Mouse (Mus musculus) c-Kit-positive CD71-negative TER-119-negative erythroid progenitor cells, embryonic 14.5 days (primary cell): ENCODE measurements at regions not wholly inside any gene's neighbourhood (a gene's known extent, or its start where the extent isn't known, plus 50 kb on each side); places are given as distances from the start of the nearest gene placed in this dataset.
A peak's percentile ranks its signal among the peaks of the same experiment; 100 is the strongest.

Experiments used
- DNase-seq: peaks from one replicate; pipeline ENCODE4 v3.0.0-alpha.2; 2013; ENCODE audit warnings: low read depth

DNA sequence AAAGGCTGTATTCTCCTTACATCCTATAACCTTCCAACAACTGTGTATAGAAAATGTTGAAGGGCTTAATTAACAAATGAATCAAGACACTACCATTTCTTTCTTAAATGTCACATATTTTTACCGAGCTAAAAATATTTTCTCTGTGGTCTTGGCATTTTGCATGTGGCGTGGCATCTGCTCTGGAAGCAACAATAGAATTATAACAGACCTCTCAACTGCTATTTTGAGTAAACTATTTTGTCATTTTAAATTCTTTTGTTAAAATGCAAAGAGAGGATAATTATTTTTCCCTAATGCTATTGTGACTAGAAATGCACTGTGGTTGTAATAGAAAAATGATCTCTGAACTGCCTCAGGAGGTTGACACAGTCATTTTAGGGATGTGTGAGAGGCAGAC, 187.9 kb downstream of the Spry2 start:
- no peak for DNase-seq

DNA sequence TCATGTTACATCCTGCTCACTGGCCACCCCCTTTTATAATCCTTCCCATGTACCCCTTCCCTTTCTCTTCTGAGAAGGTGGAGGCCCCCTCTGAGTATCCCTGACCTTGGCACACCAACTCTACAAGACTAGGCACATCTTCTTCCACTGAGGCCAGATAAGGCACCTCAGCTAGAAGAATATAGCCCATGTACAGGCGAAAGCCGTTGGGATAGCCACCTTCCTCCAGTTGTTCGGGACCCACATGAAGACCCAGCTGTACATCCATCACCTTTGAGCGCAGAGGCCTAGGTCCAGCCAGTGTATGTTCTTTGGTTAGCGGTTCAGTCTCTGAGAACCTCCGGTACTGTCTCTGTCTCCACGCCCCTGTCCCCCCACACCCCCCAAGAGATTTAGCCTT, 189.9 kb downstream of the Spry2 start:
- no peak for DNase-seq

DNA sequence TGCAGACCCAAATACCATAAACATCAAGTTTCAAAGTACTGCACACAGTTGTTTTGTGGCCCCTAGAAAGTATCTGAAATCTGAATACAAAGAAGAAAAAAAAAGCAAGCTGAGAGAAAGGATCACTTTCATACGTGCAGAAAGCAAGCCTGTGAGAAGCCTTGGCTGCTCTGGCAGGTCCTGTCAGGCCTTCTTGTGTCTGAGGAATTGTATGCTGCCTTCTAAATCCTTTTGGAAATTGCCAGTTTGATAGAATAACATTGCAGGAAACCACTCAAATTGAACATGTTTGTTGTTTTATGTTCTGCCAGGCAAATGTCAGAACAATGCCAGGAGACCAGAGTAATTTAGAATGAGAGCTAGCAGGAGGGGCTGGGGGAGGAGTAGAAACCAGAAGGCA, 198.0 kb downstream of the Spry2 start:
- no peak for DNase-seq

DNA sequence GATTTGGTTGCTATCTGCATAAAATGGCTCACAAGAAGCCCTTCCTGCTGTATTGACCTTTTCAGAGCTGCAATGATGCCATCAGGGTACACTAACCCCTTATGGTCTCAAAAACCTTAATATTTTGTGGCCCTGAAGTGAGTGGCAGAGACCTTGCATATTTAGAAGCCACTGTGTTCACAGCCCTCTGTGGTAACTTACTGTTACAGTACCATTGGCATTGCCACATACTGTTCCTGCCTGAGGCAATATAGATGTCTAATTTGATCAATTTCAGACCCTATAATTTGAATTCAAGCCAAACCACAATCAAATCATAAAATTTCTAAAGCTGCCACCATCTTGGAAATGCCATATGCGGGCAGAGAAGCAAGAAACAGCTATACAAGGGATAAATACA, 198.5 kb downstream of the Spry2 start:
- no peak for DNase-seq

DNA sequence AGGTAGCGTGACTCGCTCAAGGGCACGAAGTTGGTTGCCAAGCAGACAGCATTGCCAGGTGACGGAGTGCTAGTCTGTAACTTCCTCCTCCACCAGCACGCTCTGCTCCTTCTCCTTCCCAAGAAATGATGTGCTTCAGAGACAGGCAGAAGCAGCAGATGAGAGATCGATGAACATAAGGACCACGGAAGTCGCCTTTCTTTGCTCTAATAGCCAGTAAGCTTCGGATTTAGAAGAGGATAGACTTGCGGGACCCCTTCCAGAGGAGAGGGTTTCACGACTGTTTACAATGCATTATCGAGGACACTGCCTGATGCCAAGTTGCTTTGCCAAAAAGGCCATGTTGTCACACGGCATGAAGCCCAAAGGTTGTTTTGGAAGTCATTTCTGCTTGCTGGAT, 199.2 kb downstream of the Spry2 start:
- no peak for DNase-seq

DNA sequence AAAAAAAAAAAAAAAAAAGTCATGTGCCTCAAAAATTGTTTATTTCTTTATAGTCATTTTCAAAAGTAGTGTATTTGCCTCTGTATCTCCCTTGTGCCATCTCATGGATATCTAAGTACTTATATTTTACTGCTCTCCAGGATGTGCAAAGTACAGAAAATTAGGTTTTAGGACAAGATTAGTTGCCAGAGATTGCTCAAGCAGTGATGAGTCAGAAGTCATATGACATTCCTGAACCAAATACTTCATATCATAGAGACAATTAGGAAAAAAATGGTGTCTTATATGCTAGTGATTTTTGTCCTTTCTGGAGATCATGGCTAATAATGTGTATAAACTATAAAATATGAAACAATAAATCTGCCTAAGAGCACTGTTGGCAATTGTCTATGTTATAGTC, 201.7 kb downstream of the Spry2 start:
- DNase-seq: no peak

DNA sequence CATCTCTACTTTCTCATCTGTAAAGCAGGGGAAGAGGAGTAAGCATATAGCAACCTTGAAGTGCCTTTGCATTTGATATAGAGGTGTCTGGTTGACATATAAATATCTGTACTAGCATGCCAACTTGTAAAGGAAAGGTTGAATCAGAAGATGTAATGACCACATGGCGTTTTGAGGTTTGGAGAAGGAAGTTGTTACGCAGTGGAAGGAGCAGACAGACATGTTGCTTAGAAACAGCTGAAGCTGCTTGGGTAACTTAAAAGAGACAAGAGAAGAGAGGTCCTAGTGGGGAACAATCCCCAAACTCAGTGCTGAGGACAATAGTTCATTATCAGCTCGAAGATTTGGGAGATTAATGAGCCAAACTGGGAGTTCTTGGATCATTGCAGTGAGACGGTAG, 202.9 kb downstream of the Spry2 start:
- no peak for DNase-seq

DNA sequence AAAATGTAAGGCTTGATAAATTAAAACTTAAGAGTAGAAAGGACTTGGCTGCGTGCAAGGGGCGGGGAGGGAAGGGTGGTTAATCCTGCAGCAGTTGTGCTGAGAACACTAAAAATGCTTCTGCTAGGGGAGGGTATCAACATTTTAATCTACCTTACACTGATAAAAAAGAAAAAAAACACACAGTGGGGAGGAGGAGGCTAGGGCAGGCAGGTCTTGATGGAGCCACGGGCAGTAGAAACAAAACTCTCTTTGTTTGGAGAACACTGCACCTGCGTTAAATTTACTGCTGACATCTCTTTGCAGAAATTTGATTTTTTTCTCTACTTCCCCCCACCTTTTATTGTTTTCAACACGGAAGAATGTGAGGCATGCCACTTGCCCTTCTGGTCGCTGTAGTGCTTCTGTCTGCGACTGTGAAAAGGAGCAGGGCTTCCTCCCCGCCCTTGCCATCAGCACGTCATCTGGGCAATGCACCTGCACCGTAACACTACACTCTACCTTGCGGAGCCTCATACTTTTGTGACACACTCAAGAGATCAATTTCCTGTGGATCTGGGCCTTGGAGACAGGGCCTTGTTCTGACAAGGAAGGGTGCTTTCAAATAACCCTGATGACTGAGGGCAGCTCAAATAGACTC, 211.7 kb downstream of the Spry2 start:
- no peak for DNase-seq

DNA sequence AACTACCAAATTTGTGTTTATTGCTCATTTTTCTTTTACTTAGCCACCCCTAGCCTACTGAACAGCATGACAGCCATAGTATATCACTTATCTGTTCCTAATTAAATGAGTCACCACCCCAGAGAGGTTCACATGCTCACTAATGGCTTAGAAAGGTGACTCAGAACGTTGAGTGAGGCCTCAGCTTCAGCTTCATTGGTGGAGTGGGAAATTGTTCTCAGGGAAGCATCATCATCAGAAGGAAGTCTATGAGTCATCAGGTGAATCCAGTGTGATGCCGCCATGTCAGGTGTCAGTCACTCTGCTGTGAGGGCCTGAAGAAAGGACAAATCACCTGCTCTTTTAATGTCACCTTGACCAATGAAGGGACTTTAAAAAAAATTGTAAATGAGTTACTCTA, 212.3 kb downstream of the Spry2 start:
- no peak for DNase-seq

DNA sequence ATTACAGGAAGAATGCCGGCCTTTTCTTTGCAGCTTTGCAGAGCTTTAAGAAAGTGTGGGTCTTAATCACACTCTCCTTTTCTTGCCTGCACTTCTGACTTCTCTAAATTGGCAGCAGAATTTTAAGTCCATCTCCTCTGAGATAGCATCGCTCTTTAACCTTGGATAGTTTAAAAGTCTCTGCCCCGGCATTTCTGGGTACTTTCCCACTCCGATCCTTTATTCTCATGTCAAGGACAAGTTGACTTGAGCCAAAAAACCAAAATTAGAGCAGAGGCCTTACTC, 220.0 kb downstream of the Spry2 start:
- DNase-seq: no peak

DNA sequence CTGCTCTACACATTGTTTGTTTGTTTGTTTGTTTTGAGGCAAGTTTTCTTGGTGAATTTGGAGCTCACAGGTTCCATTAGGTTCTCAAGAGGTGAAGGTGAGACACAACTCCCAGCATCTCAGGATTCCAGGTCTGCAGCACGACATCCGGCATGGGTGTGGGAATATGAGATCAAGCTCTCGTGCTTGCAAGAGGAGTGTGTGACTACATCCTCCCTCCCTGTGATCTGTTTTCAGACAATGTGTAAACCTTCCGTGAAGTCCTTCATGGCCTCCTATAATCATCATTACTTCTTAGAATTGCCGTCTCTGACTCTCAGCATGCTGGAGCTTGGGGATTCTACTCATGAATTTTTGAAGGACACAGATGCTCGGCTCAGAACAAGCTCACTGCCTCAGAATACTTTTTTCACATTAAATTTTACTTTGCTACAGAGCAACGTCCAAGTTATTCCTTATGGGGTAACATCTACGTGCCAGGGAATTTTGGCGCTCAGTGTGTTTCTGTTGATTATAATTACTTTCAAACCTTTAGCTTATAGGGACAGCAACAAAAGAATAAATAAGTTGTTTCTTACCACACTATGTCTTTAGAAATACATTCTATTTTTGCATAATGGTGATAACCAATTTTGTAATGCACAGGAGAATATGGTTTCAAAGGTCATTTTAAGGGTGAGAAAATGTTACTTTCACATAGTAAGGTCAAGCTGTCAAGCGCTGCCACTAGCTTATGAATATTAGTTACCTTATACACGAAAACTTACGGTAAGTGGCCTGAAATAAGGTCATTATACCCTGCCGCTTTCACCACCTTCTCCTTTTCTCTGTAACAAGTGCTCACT, 220.6 kb downstream of the Spry2 start:
- no peak for DNase-seq

DNA sequence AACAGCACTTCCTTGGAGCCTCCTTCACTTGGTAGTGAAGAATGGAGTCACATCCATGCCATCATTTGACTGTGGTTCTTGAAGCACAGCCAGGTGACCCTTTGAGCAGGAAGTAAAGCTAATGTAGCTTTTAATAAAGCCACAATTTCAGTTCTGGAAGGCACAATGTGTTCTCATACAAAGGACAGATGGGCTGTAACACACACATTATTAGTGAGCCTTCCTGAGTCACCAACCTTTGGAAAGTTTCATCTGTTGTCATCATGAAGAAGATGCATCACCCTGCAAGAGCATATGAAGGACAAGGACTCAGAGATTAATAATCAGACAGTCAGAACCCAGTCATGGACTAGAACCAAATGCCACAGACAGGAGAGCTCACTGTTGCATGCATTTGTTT, 221.6 kb downstream of the Spry2 start:
- no peak for DNase-seq

DNA sequence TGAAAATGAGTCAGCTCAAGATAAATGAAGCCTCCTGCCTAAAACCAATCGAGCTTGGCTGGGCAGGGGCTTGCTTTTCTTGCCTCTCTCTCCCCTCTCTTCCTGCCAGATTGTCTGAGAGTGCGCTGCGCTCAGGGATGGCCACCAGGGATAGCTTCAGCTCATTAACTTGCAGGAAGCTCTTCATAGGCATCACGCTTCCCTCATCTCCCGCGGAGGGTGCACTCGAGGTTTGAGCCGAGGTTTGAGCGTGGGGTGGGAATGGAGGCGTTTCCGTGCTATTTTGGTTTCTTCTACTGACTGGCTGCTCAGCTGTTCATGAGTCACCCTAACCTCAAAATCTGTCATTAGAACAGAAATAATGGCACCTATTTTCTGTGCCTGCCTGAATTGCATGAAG, 227.7 kb downstream of the Spry2 start:
- peak; percentile 34 for DNase-seq

DNA sequence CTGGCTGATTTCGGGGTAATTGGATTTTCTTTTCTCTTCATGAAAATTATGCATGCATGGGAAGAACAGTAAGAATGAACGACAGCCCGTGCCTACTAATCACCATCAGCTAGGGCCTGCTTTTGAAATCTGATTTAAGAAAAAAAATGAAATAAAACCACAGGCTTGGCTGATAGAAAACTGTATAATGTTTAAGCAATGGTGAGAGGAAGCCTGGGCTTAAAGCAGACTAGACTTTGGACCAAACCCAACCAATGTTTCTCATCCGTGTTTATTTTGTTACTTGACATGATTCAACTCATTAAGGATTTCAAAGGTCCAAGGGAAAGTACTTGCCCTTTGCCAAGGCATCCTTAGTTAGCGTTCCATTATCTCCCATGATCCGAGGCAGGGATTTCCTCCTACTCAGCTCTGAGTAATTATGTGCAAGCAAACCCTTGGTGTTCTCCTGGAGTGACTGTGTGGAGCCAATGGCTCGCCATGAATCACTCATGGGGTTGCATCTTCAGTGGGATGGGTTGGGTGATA, 231.9 kb downstream of the Spry2 start:
- DNase-seq: no peak

DNA sequence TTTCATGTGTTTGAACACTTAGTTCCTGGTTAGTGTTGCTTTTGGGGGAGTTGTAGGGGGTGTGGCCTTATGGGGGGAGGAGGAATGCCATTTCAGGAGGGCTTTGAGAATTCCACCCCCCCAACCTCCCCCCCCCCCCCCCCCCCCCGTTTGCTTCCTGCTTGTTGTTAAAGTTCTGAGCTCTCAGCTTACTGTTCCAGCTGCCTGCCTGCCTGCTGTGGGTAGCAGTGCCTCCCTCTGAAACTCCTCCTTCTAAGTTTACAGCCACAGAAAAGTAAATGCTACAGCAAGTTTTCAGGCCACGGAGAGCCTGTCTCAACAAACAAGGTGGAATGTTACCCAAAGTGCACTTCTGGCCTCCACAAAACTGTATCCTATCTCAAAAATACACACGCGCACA, 233.1 kb downstream of the Spry2 start:
- no peak for DNase-seq

DNA sequence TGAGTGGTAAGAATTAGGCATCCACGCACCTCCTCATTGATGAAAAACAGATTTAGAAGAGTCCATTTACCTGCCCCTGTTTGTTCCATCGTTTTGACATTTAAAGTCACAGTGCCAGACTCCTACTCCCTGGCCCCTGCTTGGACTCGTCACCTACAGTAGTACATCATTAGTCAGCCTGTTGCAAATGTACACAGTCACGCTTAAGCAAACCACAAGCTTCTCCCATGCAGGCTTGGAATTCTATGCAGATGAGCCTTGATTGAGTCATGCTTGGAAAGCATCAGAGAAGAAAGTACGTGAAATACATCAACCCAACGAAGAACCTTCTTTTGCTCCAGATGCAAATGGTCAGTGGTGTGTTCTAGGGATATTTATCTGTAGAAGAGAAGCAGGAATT, 233.8 kb downstream of the Spry2 start:
- DNase-seq: no peak

DNA sequence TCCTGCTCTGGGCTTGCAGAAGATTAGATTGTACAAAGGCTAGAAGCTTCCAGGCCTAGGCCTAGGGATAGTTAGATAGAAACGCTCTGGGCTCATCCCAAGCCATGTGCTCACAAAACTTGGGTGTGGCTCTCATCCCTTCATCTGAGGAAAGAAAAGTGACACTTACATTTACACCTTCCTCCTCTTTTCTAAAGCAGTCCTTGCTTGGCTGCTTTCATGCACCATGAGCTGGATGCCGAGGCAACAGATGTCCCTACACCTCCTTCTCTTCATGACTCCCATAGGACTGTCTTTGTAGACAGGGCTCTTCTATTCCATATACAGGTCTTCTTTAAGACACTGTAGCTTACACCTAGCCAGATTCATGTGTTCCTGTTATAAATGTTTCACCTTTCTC, 238.3 kb downstream of the Spry2 start:
- DNase-seq: no peak

DNA sequence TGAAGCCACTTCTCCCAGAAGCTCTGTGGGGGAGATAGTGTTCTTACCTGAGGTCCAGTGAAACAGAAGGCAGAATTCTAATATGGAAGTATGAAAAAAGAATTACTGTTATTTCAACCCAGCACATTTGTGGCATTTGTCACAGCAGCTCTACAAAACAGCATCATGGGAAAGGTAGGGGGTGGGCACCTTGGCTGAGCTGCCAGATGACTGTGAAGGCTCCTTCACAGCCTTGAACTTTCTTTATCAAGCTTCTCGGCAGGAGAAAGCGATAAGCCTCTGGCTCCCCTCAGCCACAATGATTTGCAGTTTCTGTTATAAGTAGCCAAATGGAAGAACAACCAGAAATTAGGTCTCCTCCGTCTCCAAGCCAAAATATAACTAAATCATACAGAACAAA, 249.5 kb downstream of the Spry2 start:
- DNase-seq: no peak

DNA sequence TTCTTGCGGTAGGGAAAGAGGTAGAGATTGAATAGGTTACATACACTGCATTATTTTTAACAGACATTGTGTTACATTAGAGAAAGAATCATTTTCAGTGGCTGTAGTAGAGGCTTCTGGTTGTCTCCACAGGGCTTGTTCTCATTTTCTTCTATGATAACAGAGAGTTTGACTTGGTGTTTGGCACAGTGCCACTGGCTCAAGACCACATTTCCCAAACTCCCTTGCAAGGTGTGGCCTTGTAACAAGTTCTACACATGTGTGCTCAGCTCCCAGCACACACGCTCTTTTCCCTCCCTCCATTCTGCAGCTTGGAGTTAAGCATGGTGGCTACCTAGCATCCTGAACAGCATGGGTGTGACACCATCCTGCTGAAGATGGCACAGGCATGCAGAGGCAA, 252.2 kb downstream of the Spry2 start:
- DNase-seq: no peak

DNA sequence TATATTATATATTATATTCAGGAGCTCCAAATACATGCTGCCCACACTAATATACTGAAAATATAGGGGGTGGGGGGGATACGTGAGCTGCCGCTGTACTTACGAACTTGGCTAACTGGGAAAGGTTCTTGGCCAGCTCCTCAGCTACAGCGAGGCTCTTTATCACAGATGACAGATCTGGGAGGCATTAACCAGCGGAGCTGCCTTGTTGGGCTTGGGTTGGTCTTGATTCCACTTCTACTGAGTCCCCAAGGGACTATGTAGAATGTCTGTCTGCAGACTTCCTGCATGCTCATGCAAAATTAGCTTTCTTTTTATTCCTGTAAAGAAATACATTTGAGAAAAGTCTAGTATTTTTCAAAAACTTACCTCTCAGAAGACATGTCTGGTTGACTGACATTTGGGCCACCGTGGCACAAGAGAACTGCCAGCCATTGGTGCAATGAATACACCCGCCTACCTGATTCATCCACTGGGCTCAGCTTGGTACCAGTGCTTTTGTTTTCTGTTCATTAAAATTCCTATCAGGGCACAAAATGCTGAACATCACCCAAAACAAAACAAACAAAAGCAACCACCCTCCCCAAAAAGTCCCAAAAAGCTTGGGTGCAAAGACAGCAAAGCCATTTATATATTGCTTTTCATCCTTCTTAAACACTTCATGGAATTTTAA, 253.2 kb downstream of the Spry2 start:
- DNase-seq: no peak

DNA sequence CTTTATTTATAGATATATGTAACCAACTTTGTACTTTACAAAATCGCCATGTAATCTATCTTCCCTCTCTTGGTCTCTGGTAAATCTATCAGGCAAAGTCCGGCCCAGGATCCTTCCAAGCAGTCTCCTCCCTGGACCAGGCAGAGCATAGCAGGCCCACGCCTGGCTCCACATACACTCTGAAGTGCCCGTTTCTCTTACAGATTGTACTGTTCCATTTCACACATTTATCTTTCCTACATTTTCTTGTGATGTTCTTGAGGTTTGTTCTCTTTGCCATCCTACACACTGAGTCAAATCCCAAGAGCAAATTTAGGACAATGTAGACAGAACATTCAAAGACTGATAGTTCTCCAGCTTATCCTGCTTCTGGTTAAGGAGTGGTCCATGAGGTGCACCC, 264.3 kb downstream of the Spry2 start:
- DNase-seq: no peak

DNA sequence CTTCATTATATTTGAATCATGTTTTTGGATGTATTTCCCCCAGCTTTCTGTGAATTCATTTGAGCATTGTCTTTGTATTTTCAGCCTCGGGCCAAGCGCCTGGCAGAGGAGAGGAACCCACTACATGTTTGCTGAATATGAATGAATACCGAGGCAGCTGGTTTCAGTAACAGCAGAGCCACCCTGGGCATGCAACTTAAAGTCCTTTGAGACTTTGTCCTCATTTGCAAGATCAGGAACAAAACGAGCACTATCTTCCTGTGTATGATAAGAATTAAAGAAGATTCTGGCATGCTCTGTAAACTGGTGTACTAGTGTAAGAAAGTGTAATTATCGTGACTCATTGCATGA, 265.0 kb downstream of the Spry2 start:
- DNase-seq: no peak

DNA sequence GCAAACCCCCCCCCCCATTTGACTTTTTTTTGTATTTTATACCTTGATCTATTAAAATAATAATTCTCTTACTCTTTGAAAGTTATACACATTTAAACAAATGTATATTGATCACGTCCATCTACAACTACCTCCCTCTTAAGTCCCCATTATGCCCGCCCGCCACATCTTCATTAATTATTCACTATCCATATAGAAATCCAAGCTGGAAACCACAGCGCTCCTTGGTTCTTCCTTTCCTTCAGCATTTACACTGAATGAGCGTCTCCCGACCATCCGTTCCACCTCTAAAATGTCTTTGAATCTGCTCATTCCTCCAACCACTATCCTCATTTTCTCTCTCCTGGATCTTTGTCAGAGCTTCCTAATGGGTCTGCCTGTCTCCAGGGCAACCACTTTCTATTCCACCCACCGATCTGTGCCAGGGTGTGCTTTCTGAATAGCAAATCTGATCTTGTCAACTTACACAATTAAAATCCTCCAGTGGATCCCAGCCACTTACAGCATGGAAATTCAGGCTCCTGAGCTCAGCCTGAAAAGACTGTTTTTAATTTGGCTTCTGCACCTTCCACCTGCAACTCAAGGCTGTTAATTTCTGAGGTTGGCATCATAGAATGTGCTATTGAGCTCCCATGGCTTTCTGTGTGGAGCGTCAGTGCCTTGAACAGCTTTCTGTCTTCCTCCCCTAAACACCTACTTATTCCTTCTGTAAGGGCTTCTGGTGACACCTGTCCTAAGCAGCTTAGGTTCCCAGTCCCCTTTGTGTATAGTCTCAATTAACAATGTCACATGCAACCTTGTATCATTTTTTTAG, 265.5 kb downstream of the Spry2 start:
- no peak for DNase-seq
